Mouse (Mus musculus) midbrain, embryonic 13.5 days (tissue): ENCODE data around the gene Ghrh. TPM values are rescaled to one million over a fixed set of nuclear protein-coding genes. Genes with fewer than 3 reads are reported as not detected.

Source experiments
- ATAC-seq: fragments of 200-750 bp; cut with Nextera tagmentation; 2 replicates; pipeline ENCODE4 v1.8.0; 2017; ENCODE audit warnings: mild to moderate bottlenecking, moderate TSS enrichment, moderate library complexity
- H3K27ac ChIP-seq: fragments of 300-500 bp; sonication (generic); 2 replicates; pipeline ENCODE4 v1.5.1; 2015; ENCODE audit warnings: inconsistent platforms, mild to moderate bottlenecking, moderate library complexity
- H3K27me3 ChIP-seq: fragments of 300-500 bp; sonication (generic); 2 replicates; pipeline ENCODE4 v1.6.1; 2015; ENCODE audit warnings: mild to moderate bottlenecking, inconsistent platforms
- H3K36me3 ChIP-seq: fragments of 300-500 bp; sonication (generic); 2 replicates; pipeline ENCODE4 v1.6.1; 2015; ENCODE audit warnings: mild to moderate bottlenecking, inconsistent platforms
- H3K4me1 ChIP-seq: fragments of 300-500 bp; sonication (generic); replicated peaks from 2 replicates; pipeline ENCODE4 v1.6.1; 2015; ENCODE audit warnings: inconsistent platforms
- H3K4me2 ChIP-seq: fragments of 300-500 bp; sonication (generic); replicated peaks from 2 replicates; pipeline ENCODE4 v1.6.1; 2015; ENCODE audit warnings: moderate library complexity, mild to moderate bottlenecking, inconsistent platforms
- H3K4me3 ChIP-seq: fragments of 300-500 bp; sonication (generic); replicated peaks from 2 replicates; pipeline ENCODE4 v1.5.1; 2015; ENCODE audit warnings: mild to moderate bottlenecking, inconsistent platforms
- H3K9ac ChIP-seq: fragments of 300-500 bp; sonication (generic); replicated peaks from 2 replicates; pipeline ENCODE4 v1.6.1; 2015; ENCODE audit warnings: mild to moderate bottlenecking, inconsistent platforms
- H3K9me3 ChIP-seq: fragments of 300-500 bp; sonication (generic); 2 replicates; pipeline ENCODE4 v1.6.1; 2016; ENCODE audit warnings: mild to moderate bottlenecking, inconsistent platforms
- WGBS: fragments of 180-500 bp; shearing (Covaris S2); methylation state at CpG from one replicate; pipeline ENCODE4 v1.1.7; 2015; 5-methylcytosine and 5-hydroxymethylcytosine counted together
- polyA plus RNA-seq: library from polyadenylated mRNA; unstranded; fragments of >200 nt; fragmentation: Nextera tagmentation; extraction: Ambion mirVana; gene quantifications from 2 replicates; pipeline ENCODE4 v1.2.1, GENCODE M21; 2015

Gene Ghrh
- polyA plus RNA-seq, 1 experiment from 2014 or later: 1.6 TPM

- Histone ChIP-seq H3K27me3 (no peaks in the 10 kb centered on the region), H3K4me2 (no peak overlapping the region), H3K4me3 (no peak overlapping the region), H3K27ac (peak overlapping the region; percentile 60), H3K4me1 (peaks cover 12% of the 10 kb centered on the region), H3K36me3 (peaks cover 90% of the 10 kb centered on the region), H3K9me3 (no peaks in the 10 kb centered on the region), H3K9ac (no peak overlapping the region)
- WGBS: 78% methylated on average over 8 of the region's 8 CpGs
- ATAC-seq: no peak
Observed at GRCm38 (mm10) chr2:157320135-157320534, 27.2 kb downstream of the Ghrh start.

- H3K4me3 ChIP-seq: no peak overlapping the region
- no peaks in the 10 kb centered on the region for H3K9me3 ChIP-seq
- H3K4me2 ChIP-seq: no peak overlapping the region
- no peak overlapping the region; the same call in 1 of the 2 replicates for H3K27ac ChIP-seq
- no peaks in the 10 kb centered on the region for H3K27me3 ChIP-seq
- H3K36me3 ChIP-seq: peaks cover 90% of the 10 kb centered on the region
- ATAC-seq: no peak
- no peak overlapping the region for H3K9ac ChIP-seq
- WGBS: 94% methylated on average over 6 of the region's 6 CpGs
- H3K4me1 ChIP-seq: peaks cover 28% of the 10 kb centered on the region
Observed at GRCm38 (mm10) chr2:157317220-157317619, 30.1 kb downstream of the Ghrh start.

- 80% methylated on average over 14 of the region's 14 CpGs for WGBS
- Histone ChIP-seq H3K4me1 (peaks cover 24% of the 10 kb centered on the region), H3K27ac (peak overlapping the region; percentile 19; the same call in 1 of the 2 replicates), H3K9me3 (no peaks in the 10 kb centered on the region), H3K9ac (0 out of 2 replicates have a peak overlapping the region, but pooled peaks have one; percentile 8), H3K27me3 (no peaks in the 10 kb centered on the region), H3K36me3 (peaks cover 90% of the 10 kb centered on the region), H3K4me3 (no peak overlapping the region), H3K4me2 (no peak overlapping the region)
- ATAC-seq: no peak
Observed at GRCm38 (mm10) chr2:157316358-157316933, 30.9 kb downstream of the Ghrh start.

- ATAC-seq: no peak
Observed at GRCm38 (mm10) chr2:157315486-157315885, 31.8 kb downstream of the Ghrh start.

DNA sequence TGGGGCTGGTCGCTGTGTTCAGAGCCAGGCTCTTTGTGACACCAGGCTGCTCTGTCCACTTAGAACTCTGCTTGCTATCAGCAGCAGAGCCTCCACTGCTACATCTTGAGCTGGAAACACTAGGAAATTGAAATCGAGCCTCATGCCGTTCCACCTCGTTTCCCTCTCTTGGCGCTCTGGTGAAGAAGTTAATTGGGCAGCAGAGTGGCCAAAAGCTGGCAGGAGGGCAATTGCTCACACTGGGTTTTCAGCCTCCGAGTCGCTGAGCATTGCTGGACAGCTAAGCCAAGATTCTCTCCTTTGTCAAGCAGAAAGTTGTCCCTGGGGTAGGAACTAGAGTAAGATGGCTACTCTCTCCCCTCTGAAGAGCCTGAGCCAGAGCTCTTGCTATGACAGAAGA is 33.0 kb downstream of the Ghrh start:
- ATAC-seq: no peak
- Histone ChIP-seq H3K36me3 (peaks cover 91% of the 10 kb centered on the region), H3K9me3 (no peaks in the 10 kb centered on the region), H3K27me3 (no peaks in the 10 kb centered on the region), H3K4me1 (peaks cover 24% of the 10 kb centered on the region), H3K9ac (no peak overlapping the region; the same call in 1 of the 2 replicates), H3K27ac (peak overlapping the region; percentile 85), H3K4me3 (no peak overlapping the region), H3K4me2 (no peak overlapping the region)
- 65% methylated on average over 7 of the region's 7 CpGs for WGBS

More at GRCm38 (mm10) chr2:157315486-157315885, 31.8 kb downstream of the Ghrh start:
- Histone ChIP-seq H3K27ac (0 out of 2 replicates have a peak overlapping the region, but pooled peaks have one; percentile 19), H3K4me3 (no peak overlapping the region), H3K4me2 (no peak overlapping the region), H3K27me3 (no peaks in the 10 kb centered on the region), H3K4me1 (peaks cover 24% of the 10 kb centered on the region), H3K36me3 (peaks cover 90% of the 10 kb centered on the region), H3K9me3 (no peaks in the 10 kb centered on the region), H3K9ac (no peak overlapping the region)
- 86% methylated on average over 6 of the region's 6 CpGs for WGBS

- no peak overlapping the region for H3K4me2 ChIP-seq
- peak; percentile 80 for ATAC-seq
- peaks cover 24% of the 10 kb centered on the region for H3K4me1 ChIP-seq
- H3K9me3 ChIP-seq: no peaks in the 10 kb centered on the region
- no peak overlapping the region for H3K4me3 ChIP-seq
- no peaks in the 10 kb centered on the region for H3K27me3 ChIP-seq
- peaks cover 96% of the 10 kb centered on the region for H3K36me3 ChIP-seq
- H3K27ac ChIP-seq: peak overlapping the region; percentile 85
- WGBS: 58% methylated on average over 3 of the region's 3 CpGs
- H3K9ac ChIP-seq: peak overlapping the region; percentile 23; the same call in 1 of the 2 replicates
Observed at GRCm38 (mm10) chr2:157313718-157314117, 33.6 kb downstream of the Ghrh start.

GRCm38 (mm10) chr2:157310963-157311637 is 36.2 kb downstream of the Ghrh start:
- no peaks in the 10 kb centered on the region for H3K27me3 ChIP-seq
- ATAC-seq: no peak
- peaks cover 23% of the 10 kb centered on the region for H3K4me1 ChIP-seq
- no peak overlapping the region for H3K4me3 ChIP-seq
- 88% methylated on average over 6 of the region's 6 CpGs for WGBS
- no peak overlapping the region for H3K27ac ChIP-seq
- H3K36me3 ChIP-seq: peaks cover 92% of the 10 kb centered on the region
- H3K4me2 ChIP-seq: no peak overlapping the region
- H3K9me3 ChIP-seq: no peaks in the 10 kb centered on the region
- no peak overlapping the region for H3K9ac ChIP-seq

DNA sequence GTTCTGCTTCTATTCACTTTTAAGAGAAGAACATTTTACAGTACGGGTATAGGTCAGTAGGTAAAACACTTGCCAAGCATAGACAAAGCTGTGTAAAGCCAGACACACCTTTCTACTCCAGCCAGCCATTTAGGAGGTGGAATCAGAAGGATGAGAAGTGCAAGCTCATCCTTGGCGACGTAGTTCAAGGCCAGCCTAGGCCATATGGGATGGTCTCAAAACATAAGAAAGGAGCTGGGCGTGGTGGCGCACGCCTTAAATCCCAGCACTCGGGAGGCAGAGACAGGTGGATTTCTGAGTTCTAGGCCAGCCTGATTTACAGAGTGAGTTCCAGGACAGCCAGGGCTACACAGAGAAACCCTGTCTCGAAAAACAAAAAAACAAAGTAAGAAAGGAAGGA is 37.7 kb downstream of the Ghrh start:
- Histone ChIP-seq H3K4me1 (peaks cover 18% of the 10 kb centered on the region), H3K9me3 (no peaks in the 10 kb centered on the region), H3K36me3 (peaks cover 83% of the 10 kb centered on the region), H3K4me2 (no peak overlapping the region), H3K27me3 (no peaks in the 10 kb centered on the region), H3K27ac (no peak overlapping the region), H3K4me3 (no peak overlapping the region), H3K9ac (no peak overlapping the region)
- 98% methylated on average over 8 of the region's 8 CpGs for WGBS
- no peak for ATAC-seq

DNA sequence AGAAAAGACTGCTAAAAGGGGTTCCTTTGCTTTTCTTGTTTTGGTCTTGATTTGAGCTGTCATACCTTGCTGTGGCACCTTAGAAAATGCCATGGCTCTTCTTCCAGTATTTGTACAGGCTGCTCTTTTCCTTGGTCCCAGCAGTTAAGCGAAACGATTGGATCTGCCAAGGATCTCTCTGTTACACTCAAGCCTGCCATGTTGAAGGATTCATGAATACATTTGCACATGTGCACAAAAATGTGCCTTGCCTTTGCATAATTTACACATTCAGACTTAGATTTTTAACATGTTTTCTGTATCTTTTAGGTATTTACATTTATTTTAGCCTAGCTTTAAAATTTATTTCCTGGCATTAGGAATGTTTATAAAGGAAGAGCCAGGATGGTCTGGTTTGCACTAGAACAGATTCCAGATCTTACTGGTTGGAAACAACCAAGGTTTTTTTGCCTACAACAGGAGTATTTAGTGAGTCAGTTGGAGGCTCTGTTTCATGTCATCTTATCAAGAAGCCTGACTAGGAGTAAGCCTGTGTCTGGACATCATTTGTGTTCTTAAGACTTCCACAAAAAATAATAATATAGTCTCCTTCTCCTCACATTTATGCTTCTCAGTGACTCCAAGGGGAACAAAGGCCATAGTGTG is 38.9 kb downstream of the Ghrh start:
- Histone ChIP-seq H3K4me1 (peaks cover 6% of the 10 kb centered on the region), H3K27me3 (no peaks in the 10 kb centered on the region), H3K36me3 (peaks cover 83% of the 10 kb centered on the region), H3K27ac (no peak overlapping the region), H3K9ac (no peak overlapping the region), H3K4me2 (no peak overlapping the region), H3K9me3 (no peaks in the 10 kb centered on the region), H3K4me3 (no peak overlapping the region)
- no peak for ATAC-seq
- 94% methylated on average over 2 of the region's 2 CpGs for WGBS

DNA sequence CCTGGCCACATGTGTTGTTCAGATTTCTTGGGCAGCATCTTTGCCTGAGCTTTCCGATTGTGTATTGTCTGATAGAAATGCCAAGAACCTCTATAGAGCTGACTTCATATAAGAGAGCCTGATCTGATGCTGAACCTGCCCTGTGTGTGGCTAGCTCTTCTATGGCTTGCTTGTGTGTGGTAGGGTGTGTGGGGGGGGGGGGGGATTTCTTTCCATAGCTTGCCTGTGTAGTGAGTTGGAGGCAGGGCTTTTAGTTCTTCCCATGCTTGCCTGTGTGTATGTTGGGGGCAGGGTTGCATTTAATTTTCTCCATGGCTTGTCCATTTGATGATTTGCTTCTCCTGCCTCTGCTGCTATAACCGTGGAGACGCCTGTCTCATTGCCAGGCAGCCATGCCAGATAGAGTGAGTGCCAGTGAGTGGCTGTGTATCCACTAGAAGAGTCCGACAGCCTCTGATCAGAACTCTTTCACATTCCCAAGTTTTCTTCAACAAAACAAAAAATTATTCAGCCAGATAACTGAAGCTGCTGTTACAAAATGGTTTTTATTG is 39.5 kb downstream of the Ghrh start:
- Histone ChIP-seq H3K27me3 (no peaks in the 10 kb centered on the region), H3K36me3 (peaks cover 83% of the 10 kb centered on the region), H3K9ac (no peak overlapping the region), H3K4me2 (no peak overlapping the region), H3K27ac (peak overlapping the region; percentile 32; the same call in 1 of the 2 replicates), H3K4me1 (peaks cover under 1% of the 10 kb centered on the region; the same call in 1 of the 2 replicates), H3K4me3 (no peak overlapping the region), H3K9me3 (no peaks in the 10 kb centered on the region)
- ATAC-seq: no peak
- 82% methylated on average over 4 of the region's 4 CpGs for WGBS

- peaks cover 80% of the 10 kb centered on the region for H3K36me3 ChIP-seq
- no peaks in the 10 kb centered on the region for H3K4me1 ChIP-seq
- no peak overlapping the region for H3K27ac ChIP-seq
- ATAC-seq: no peak
- no peak overlapping the region for H3K4me3 ChIP-seq
- no peak overlapping the region for H3K4me2 ChIP-seq
- H3K9ac ChIP-seq: no peak overlapping the region
- 84% methylated on average over 7 of the region's 7 CpGs for WGBS
- no peaks in the 10 kb centered on the region for H3K27me3 ChIP-seq
- no peaks in the 10 kb centered on the region for H3K9me3 ChIP-seq
Observed at GRCm38 (mm10) chr2:157306091-157307032, 40.9 kb downstream of the Ghrh start.
